Mouse (Mus musculus): ENCODE measurements around the gene Il16. TPM values are rescaled to one million over a fixed set of nuclear protein-coding genes. Genes with fewer than 3 reads are reported as not detected.

Il16 gene
- 1 to 10 TPM; 1.4 to 1.8 TPM for total RNA-seq (2021)
- long read RNA-seq, experiment 1, partial matches to known transcripts: 1 of 2 reads
- long read RNA-seq, experiment 1, other reads (novel, unspliced or antisense): 0 of 2 reads
- long read RNA-seq, experiment 2, partial matches to known transcripts: 1 of 3 reads
- long read RNA-seq, experiment 2, other reads (novel, unspliced or antisense): 1 of 3 reads

DNA sequence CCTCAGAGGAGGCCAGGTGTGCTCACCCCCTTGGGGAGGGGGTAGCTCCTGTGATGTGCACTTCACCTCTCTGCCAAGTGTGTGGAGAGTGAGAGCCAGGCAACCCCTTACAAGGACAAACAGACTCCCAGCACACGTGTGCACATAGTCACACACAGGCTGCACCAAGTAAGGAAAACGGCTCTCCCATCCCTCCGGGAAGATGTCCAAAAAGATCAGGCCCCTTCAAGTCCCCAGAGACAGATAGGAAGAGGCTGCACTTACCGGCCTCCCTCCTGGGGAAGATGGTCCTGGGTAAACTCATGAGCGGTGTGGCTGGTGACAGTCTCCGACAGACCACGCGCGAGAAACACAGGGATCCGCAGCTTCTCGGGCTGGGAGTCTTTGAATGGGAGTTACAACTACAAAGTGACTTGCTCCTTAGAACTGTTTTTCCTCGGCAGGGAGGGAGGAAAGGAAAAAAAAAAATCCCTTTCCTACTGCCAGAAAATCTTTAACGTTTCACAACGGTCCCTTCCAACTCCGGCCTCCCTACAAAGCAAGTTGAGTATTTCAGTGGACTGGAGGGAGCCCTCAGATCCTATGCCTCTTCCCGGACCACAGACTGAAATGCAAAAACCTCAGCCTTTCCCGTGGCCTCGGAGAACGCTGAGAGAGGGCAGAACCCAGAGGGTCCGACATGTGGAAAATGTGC is at the start of gene Il16:
Il16 (minus strand) TSS at position 314 of the 694 bp plus-strand sequence.
- H3K4me3 ChIP-seq: peak within 1 kb of the TSS; percentile 62
- DNase-seq: no peak
- intact Hi-C loops (cut with DNase I): no loop called here
- H3K27ac ChIP-seq: peak within 1 kb of the TSS; percentile 84
- no peak for TF ChIP-seq CTCF (IDR thresholded peaks at IDR 0.05)

DNA sequence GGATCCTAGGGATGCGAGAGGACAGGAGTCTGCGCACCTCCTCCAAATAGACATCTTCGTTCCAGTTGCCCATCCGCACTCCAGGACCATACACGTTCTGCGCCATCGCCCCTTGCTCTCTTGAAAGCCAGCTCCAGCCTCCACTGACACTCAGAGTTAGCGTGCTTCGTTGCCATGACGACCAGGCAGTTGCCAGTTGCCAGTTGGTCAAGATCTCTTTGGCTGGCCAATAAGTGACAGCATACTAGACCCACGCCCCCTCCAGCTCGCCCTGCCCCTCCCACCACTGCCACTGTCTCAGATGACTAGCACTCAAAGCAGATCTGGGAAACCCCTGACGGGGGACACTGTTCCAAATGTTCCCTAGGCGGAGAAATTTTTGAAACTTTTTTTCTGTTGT is 49.2 kb upstream of the Il16 start, which contains the start of gene Cfap161:
Cfap161 (minus strand) TSS at position 176 of the 400 bp plus-strand sequence.
- no peak within 1 kb of the TSS for H3K4me3 ChIP-seq
- intact Hi-C loops (cut with DNase I): no loop called here
- no peak for TF ChIP-seq CTCF (IDR thresholded peaks at IDR 0.05)
- DNase-seq: no peak
- H3K27ac ChIP-seq: no peak within 1 kb of the TSS

DNA sequence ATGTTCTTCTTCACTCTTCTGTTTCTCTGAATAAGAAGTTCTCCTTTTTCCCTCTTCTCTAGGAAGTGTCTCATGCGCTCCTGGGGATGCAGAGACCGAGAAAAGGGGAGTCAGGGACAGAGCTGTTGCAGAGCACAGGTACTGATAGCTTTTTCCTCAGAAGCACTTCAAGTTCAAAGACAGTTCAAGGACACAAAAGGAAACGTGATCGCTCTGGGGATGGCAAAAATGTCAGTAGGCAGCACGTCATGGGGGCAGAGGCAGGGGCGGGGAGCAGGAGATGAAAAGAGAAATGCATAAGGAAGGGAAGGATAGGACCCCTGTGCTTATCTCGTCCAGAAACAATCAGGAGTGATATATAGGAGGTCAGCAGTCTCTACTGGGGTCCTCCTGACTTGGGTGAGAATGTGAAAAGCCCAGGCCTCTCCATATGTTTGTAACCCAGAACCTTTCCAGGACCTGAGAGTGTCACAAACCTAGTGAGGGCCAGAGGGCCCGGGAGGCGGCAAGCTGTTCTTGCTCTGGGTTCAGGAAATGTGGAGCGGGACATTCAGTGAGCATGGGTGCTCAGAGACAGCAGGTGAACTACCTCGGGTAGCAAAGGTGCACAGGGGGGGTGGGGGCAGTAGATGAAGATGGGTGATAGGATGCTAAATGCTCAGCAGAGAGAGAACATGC is 48.6 kb upstream of the Il16 start:
- Histone ChIP-seq H3K27ac (no peak overlapping the region), H3K4me3 (no peak overlapping the region)
- intact Hi-C loops (cut with DNase I): no loop called here
- DNase-seq: no peak
- TF ChIP-seq CTCF (IDR thresholded peaks at IDR 0.05): no peak

DNA sequence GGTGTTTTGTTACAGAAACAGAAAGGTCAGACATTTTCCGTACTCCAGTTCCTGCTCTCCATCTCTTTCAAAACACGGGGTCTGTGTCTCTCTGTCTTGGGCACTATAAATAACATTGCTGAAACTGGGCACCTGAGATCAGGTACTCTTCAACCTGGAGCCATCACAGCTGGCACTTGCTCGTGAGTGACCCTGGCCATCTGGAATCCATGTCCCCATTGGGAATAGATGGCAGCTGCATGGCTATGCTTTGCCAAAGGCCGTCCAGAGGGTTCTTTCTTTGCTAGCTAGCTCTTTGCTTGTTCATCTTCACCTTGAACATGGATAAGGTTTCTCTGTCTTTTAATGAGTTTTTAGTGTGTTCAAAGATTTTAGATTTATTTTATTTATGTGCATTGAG is 35.4 kb upstream of the Il16 start:
- H3K27ac ChIP-seq: no peak overlapping the region
- DNase-seq: no peak
- intact Hi-C loops (cut with DNase I): no loop called here
- H3K4me3 ChIP-seq: no peak overlapping the region
- TF ChIP-seq CTCF (IDR thresholded peaks at IDR 0.05): no peak

DNA sequence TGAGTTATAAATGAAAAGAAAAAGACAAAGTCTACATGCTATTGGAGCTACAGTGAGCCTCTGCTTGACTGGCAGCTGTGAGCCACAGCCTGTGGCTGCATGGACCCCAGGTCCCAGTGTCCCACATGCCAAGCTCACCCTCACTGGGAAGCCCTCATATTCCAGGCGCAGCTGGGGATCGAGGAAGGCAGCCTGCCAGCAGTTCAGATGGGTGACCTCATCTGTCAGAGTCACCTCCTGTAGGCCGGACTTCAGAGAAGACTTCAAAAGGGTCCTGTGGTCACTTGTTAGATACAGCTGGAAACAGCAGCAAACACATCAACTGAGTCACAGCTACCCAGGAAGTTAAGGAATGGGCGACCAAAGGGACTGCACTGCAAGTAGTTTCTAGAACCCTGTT is 34.5 kb upstream of the Il16 start:
- TF ChIP-seq CTCF (IDR thresholded peaks at IDR 0.05): no peak
- no peak overlapping the region for H3K4me3 ChIP-seq
- no peak for DNase-seq
- no peak overlapping the region for H3K27ac ChIP-seq
- intact Hi-C loops (cut with DNase I): no loop called here

DNA sequence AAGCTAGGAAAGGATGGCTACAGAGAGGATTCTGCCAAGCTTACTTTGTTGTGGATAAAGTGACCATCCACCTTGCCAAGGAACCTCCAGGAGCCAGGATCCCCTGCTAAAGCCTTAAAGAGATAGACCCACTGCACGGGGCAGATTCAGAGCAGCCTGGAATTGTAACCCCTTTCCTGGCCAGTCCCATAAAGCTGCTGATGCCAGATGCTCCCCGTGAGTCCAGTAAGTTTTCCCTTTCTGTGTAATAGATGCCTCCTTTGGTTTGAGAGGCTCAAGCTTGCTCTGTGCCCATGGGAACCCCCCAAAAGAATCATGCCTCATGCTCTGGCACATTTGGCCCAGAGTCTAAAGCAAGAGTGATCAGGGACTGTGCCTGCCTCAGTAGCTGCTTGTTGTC is 33.5 kb upstream of the Il16 start:
- no peak for TF ChIP-seq CTCF (IDR thresholded peaks at IDR 0.05)
- DNase-seq: no peak
- intact Hi-C loops (cut with DNase I): loop anchor here (5.0 to 10.0 kb wide), 2 partner anchors 112 to 214 kb away; no protein-coding TSS in a partner anchor
- no peak overlapping the region for H3K4me3 ChIP-seq
- no peak overlapping the region for H3K27ac ChIP-seq

DNA sequence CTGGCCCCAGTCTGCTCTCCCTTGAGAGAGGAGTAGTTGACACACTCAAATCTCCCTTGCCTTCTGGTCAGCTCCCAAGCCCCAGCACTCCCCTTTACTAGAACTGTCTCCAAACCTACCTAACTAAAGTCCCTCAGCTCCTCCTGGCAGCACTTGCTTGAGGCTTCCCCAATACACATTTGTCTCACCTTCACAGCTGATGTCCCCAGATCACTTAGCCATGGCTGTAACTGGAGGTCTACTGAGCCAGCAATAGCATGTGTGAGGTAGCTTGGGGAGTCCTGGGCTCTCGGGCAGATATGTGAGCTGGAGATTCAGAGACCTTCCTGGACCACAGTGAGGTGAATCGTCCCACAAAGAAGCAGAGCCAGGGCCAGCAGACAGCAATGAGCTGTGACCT is 33.0 kb upstream of the Il16 start:
- DNase-seq: no peak
- no peak for TF ChIP-seq CTCF (IDR thresholded peaks at IDR 0.05)
- Histone ChIP-seq H3K4me3 (no peak overlapping the region), H3K27ac (no peak overlapping the region)
- intact Hi-C loops (cut with DNase I): loop anchor here (5.0 to 10.0 kb wide), 2 partner anchors 111 to 214 kb away; no protein-coding TSS in a partner anchor

DNA sequence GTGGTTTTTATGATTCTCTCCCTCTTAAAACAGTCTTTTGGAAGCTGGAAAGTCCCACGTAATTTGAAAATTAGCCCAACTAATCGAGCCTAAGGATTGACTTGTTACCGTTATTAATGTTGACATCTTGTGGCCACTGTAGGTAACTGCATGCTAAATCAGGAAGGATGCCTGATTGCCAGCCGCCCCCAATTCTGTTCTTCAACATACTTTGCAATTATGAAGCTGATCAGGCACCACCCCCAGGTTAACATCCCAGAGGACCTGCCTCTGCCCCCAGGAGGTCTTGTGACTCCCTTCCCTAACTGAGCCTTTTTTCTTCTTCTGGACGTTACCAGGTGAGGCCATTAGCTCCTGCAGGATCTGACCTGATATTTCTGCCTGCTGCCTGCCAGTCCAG is 29.2 kb upstream of the Il16 start:
- no peak overlapping the region for H3K27ac ChIP-seq
- no peak overlapping the region for H3K4me3 ChIP-seq
- intact Hi-C loops (cut with DNase I): loop anchor here (1.0 to 10.0 kb wide), 4 partner anchors 79 to 210 kb away; no protein-coding TSS in a partner anchor
- peak; percentile 76 for TF ChIP-seq CTCF (IDR thresholded peaks at IDR 0.05)
- no peak for DNase-seq

DNA sequence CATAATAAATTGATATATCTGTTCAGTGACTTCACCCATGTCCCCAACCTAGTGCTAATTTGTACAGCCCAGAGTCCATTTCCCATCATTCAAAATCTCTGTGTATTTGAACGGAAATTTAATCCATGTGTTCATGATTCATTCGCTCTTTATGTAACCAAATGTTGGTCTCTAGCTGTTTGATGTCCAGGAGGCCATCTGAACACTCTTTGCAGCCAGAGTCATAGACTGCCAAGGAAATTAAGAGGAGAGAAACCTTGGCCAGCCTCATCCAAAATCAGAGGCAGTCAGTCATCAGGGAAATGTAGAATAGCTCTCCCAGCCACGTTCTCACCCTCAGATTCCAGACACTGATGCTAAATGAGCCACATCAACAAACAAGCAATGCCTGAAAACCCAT is 18.1 kb upstream of the Il16 start:
- no peak for TF ChIP-seq CTCF (IDR thresholded peaks at IDR 0.05)
- no peak overlapping the region for H3K4me3 ChIP-seq
- H3K27ac ChIP-seq: peak overlapping the region; percentile 49; the same call in 1 of the 2 replicates
- DNase-seq: no peak
- intact Hi-C loops (cut with DNase I): no loop called here

DNA sequence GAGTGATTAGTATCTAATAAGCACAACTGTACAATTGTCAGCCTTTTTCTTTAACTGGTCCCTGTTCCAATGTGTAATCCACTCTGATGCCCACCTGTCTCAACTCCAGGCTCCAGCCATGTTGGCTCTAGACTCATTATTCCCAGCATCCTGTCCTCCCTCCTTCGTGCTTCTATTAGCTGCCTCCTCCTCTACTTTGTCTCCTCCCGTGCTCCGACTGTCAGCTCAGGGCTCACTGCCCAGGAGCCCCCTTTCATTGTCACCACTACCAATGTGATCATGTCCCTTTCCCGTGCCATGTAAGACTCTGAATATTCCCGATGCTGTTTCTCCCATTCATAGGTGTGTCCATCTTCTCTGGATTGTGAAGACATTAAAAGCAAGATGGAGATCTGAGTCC is 16.8 kb upstream of the Il16 start:
- intact Hi-C loops (cut with DNase I): no loop called here
- Histone ChIP-seq H3K27ac (no peak overlapping the region), H3K4me3 (no peak overlapping the region)
- no peak for TF ChIP-seq CTCF (IDR thresholded peaks at IDR 0.05)
- no peak for DNase-seq

DNA sequence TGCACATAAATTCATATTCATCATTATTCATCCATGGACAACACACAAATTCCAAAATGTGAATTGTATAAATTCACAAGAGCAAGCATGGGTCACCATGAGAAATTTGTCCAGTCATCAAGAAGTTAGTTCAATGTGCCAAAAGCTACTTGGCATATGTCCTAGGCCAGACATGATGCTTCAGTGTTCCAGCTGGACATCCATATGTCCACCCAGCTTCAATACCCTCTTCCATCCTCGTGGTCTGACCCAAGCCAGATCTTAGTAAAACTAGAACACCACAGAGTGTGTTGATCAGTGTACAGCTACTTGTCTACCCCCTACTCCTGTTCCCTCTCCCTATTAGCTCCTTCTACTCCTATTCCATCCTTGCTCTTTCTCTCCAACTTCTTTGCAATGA is 5.5 kb upstream of the Il16 start:
- no peak for TF ChIP-seq CTCF (IDR thresholded peaks at IDR 0.05)
- intact Hi-C loops (cut with DNase I): no loop called here
- no peak for DNase-seq
- Histone ChIP-seq H3K4me3 (no peak overlapping the region), H3K27ac (no peak overlapping the region)

DNA sequence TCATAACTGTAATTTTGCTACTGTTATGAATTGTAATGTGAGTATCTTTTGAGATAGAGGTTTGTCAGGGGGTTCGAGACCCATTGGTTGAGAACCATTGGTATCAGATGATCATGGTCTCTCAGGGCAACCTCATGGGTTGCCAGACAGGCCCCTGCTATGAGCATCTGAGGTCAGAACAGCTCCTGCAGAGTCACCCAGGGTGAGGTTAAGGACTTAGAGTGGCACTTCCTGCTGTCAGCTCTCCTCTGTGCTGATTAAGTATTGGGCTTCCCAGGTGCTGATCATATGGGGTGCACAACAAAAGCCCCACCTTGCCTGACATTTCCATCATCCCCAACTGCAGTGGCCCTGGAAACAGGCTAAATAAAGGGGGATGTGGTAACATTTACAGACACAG is 2.9 kb upstream of the Il16 start:
- DNase-seq: no peak
- intact Hi-C loops (cut with DNase I): no loop called here
- H3K27ac ChIP-seq: no peak overlapping the region
- no peak for TF ChIP-seq CTCF (IDR thresholded peaks at IDR 0.05)
- no peak overlapping the region for H3K4me3 ChIP-seq

DNA sequence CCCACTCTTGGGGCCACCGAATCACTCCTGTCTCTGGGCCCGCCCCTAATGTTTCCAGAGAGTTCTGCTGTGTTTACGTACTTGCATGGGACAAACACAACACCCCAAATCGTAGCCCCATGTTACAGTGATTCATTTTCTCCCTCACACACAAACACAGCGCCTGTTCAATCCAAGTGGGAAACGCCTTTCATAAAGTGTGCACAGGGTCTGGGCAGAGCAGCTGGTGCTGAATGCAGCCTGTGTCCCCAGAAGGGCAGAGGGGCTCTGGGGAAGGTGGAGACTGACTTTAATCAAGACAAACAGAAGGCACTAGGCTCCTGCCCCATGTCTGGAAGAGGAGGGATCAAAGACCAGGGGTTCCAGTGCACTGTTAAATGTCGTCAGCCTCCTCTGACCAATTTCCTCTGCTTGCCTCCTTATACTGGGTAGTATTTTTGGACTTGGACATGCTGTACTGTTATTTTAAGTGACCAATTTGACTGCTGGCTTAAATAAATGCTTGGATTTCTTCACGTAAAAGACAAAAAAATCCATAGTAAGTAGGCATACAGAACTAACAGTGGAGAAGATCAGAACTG is 671 bp upstream of the Il16 start:
- intact Hi-C loops (cut with DNase I): no loop called here
- Histone ChIP-seq H3K27ac (peak overlapping the region; percentile 84), H3K4me3 (peak overlapping the region; percentile 62)
- TF ChIP-seq CTCF (IDR thresholded peaks at IDR 0.05): no peak
- no peak for DNase-seq
